Mouse (Mus musculus) common myeloid progenitor, adult 5-6 weeks (primary cell): ENCODE data around the gene Hsd11b1. TPM values are rescaled to one million over a fixed set of nuclear protein-coding genes. Genes with fewer than 3 reads are reported as not detected.

Source experiments
- total RNA-seq: library from RNA; stranded (forward); fragments of 200-1000, 187-1606 nt; gene quantifications from 2 replicates; pipeline ENCODE4 v1.2.3, GENCODE M21; 2017

The Hsd11b1 gene
- total RNA-seq, 1 experiment from 2014 or later = 1.4 TPM

Other genes starting within 250 kb of the Hsd11b1 start
- 0.14 and 0.92 TPM in 2 replicates for gene Syt14, start 228.3 kb downstream of the Hsd11b1 start, total RNA-seq
- gene Diexf, start 133.8 kb downstream of the Hsd11b1 start, total RNA-seq = 11.9 and 22.1 TPM in 2 replicates
- gene Irf6, start 111.0 kb downstream of the Hsd11b1 start, total RNA-seq = 1.0 and 1.6 TPM in 2 replicates
- gene A130010J15Rik, start 96.0 kb downstream of the Hsd11b1 start, total RNA-seq = 12.7 and 13.0 TPM in 2 replicates
- gene Traf3ip3, start 62.4 kb downstream of the Hsd11b1 start, total RNA-seq = 36.7 and 65.1 TPM in 2 replicates
- gene Lamb3, start 56.4 kb downstream of the Hsd11b1 start, total RNA-seq = 0.39 and 2.1 TPM in 2 replicates
- 0.29 and 3.4 TPM in 2 replicates for gene G0s2, start 9.1 kb upstream of the Hsd11b1 start, total RNA-seq
- gene Camk1g, start 106.2 kb upstream of the Hsd11b1 start, total RNA-seq = 0.09 TPM in 1 of 2 replicates, not detected in the other